Mouse (Mus musculus) T-helper 17 cell (primary cell): ENCODE data around the gene Gm45233.

Experiments used
- in situ Hi-C, 2 experiments: fragments of 300-600 bp; cut with MboI, MseI; formaldehyde crosslinking; loops; 1 replicate in 1 of 2; 2 replicates in 1 of 2; pipeline ENCODE4 v1.15.1; 2025; ENCODE audit warnings: high pct_unique_total_duplicates in 2 of 2

The Gm45233 gene

GRCm38 (mm10) chr7:43490182-43490584 is 46.3 kb downstream of the Gm45233 start:
- in situ Hi-C loops, result no loop called here

DNA sequence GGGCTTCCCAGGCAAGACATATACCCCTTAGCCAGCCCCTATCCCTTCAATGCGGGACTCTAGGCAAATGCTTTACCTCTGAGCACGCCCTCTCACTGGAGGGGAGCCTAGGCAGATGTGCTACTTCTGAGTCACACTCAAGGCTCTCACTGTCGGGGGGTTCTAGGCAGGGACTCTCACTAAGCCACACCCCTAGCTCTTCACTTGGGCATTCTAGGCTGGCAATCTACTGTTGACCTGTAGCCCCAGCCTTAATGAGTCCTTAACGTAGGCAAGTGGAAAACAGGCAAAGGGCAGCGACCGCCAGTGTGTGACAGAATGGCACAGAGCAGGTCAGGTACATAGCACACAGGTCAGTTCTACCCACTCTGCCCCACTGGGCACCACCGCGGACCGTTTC is 46.9 kb downstream of the Gm45233 start:
- in situ Hi-C loops, result no loop called here

- in situ Hi-C loops, result no loop called here
These were observed 51.6 kb downstream of the Gm45233 start for GRCm38 (mm10) chr7:43495343-43496021.

DNA sequence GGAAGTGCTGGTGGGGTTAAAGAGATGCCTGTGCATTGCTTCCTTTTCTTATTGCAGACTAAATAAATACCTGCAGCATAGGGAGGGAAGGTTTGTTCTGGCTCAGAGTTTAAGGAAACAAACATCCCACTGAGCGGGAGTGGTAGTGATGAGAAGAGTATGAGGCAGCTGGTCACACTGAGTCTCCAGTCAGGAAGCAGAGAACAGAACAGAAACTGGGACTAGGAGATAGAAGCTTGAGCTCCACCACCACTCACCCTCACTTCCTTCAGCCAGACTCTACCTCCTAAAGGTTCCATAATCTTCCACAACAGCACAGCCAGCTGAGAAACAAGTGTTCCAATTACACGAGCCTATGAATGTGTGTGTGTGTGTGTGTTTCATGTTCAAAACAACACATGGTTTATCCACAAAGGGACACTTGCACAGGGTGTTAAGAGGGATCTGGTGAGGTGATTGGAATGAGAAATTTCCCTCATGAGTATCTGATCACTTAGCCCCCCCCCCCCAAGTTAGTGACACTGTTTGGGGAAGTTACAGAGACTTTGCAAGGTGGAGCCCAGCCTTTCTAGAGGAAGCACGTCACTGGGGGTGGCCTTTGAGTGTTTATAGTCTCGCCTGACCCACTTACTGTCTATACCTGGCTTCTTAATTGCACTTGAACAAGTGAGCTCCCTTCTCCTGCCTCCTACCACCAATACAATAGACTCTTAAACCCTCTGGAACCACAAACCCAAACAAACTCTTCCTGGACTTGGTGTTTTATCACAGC is 68.0 kb downstream of the Gm45233 start:
- in situ Hi-C loops, result no loop called here

DNA sequence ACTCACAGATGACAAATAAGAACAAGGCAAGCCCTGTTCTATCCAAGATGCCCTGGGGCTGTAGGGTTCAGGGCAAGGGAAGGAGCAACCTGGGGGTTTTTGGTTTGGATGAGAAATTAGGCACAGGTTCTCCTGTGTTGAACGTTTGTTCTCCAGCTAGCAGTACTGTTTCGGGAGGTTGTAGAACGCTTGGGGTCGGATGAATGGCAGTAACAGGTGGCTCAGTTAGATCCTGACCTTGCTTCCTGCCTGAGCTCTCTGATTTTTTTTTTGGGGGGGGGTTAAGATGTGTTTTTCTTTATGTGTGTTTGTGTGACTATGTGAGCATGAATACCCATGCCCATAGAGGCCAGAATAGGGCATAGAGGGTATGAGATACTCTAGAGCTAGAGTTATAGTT is 68.6 kb downstream of the Gm45233 start:
- in situ Hi-C loops, result no loop called here
